Mouse (Mus musculus) bone marrow, adult 2 months (tissue): ENCODE data around the gene Mmab.

ENCODE experiments used
- CTCF ChIP-seq: fragments of 200-500 bp; IDR thresholded peaks from 2 replicates; pipeline ENCODE4 v1.5.1; 2011; ENCODE audit warnings: low read length, control low read depth; ENCODE audit not compliant: control insufficient read depth, insufficient read depth
- POLR2A ChIP-seq: fragments of 200-500 bp; IDR thresholded peaks from 2 replicates; pipeline ENCODE4 v1.6.1; 2011; ENCODE audit warnings: low read depth, mild to moderate bottlenecking, control low read depth, low read length, borderline replicate concordance; ENCODE audit not compliant: control insufficient read depth

GRCm38 (mm10) chr5:114467019-114467418 lies 23.2 kb upstream of the Mmab start:
- TF ChIP-seq POLR2A (no peak), CTCF (no peak)
